24 mouse cellular contexts compared by ENCODE assay signal in the genomic region with DNA sequence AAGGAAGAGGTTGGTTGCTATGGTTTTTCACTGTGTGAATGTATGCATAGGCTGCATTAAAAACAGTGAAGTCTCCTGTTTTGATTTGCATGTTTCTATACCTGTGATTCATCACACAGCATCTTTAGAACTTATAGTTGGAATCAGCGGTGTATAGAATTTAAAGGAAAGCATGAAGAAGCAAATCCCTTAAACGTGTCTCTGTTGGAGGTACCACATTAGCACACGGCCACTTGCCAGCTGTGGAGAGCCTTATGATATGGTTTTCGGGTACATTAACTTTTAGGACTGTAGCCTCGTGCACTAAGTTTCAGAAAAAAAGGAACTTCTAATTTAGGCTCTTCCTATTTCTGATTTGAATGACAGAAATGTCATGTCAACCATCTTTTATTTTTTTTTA. TPM values are rescaled to one million over a fixed set of nuclear protein-coding genes. Genes with fewer than 3 reads are reported as not detected.
A peak's percentile ranks its signal among the peaks of the same experiment; 100 is the strongest.
DNase-seq lines count a peak whose midpoint lies in the region; ATAC-seq and TF ChIP-seq lines count a peak whose summit lies in the region.
"Had no signal": no experiment of that assay in that cellular context is flagged by ENCODE, and none has a peak within 500 bp of the region (broad histone marks: within the 10 kb centered on the region; RNA-seq: fewer than 3 reads in every experiment).

No protein-coding gene starts in this region.

- no peak for DNase-seq in frontal cortex, postnatal 36 days (ENCODE audit: low spot score in 2 of 2)
- peak; percentile 58 for DNase-seq in A20 (ENCODE audit: low read depth, low spot score)
- DNase-seq in layer of hippocampus, postnatal 36 days = no peak
- DNase-seq in liver, embryonic 11.5 days (ENCODE audit: low spot score) = no peak
- DNase-seq in urinary bladder, postnatal 36 days (ENCODE audit: low spot score in 2 of 2) = no peak
- DNase-seq: adrenal gland, postnatal 10 days; cerebellum, adult 11-12 months; cerebellum, adult 8-10 months; cerebellum, postnatal 10 days; cerebellum, postnatal 36 days; gastrocnemius, postnatal 10 days; gastrocnemius, postnatal 36 days; heart, adult 2 months had no signal

- no peaks in the 10 kb centered on the region for H3K9me3 ChIP-seq in liver, embryonic 11.5 days (ENCODE audit: control insufficient read depth, low read length)
- H3K9me3 ChIP-seq: forebrain, embryonic 10.5 days; forebrain, embryonic 13.5 days; heart, embryonic 10.5 days; hindbrain, embryonic 12.5 days; hindbrain, embryonic 15.5 days had no signal

- no peak for TF ChIP-seq POLR2A in bone marrow macrophage, adult 2 months (IDR thresholded peaks at IDR 0.05; ENCODE audit: borderline replicate concordance, low read depth, low read length)

- peaks cover 42% of the 10 kb centered on the region for H3K4me1 ChIP-seq in bone marrow macrophage, adult 2 months (ENCODE audit: control insufficient read depth, insufficient read depth, low read length)
- no peaks in the 10 kb centered on the region for H3K4me1 ChIP-seq in liver, embryonic 11.5 days (replicated peaks; ENCODE audit: control insufficient read depth, insufficient read depth, low read length)
- H3K4me1 ChIP-seq: forebrain, embryonic 10.5 days; forebrain, embryonic 13.5 days; heart, embryonic 10.5 days; hindbrain, embryonic 12.5 days; hindbrain, embryonic 15.5 days had no signal

- H3K9ac ChIP-seq in liver, embryonic 11.5 days (ENCODE audit: low read depth, low read length) = no peak overlapping the region
- H3K9ac ChIP-seq: forebrain, embryonic 13.5 days; hindbrain, embryonic 12.5 days; hindbrain, embryonic 15.5 days had no signal

- no peaks in the 10 kb centered on the region for H3K27me3 ChIP-seq in liver, embryonic 11.5 days (replicated peaks; ENCODE audit: control insufficient read depth, insufficient read depth, low read length)
- H3K27me3 ChIP-seq: forebrain, embryonic 13.5 days; hindbrain, embryonic 12.5 days; hindbrain, embryonic 15.5 days had no signal

- H3K4me3 ChIP-seq in bone marrow macrophage, adult 2 months (ENCODE audit: insufficient read depth, low read length) = peak overlapping the region; percentile 17; the same call in 1 of the 2 replicates
- H3K4me3 ChIP-seq in liver, embryonic 11.5 days (ENCODE audit: low read depth, low read length) = no peak overlapping the region
- H3K4me3 ChIP-seq: forebrain, embryonic 10.5 days; forebrain, embryonic 13.5 days; heart, adult 2 months; heart, embryonic 10.5 days; hindbrain, embryonic 12.5 days; hindbrain, embryonic 15.5 days had no signal

- H3K4me2 ChIP-seq in liver, embryonic 11.5 days = no peak overlapping the region
- H3K4me2 ChIP-seq: forebrain, embryonic 13.5 days; hindbrain, embryonic 12.5 days; hindbrain, embryonic 15.5 days had no signal

- peak; percentile 60; the same call in 1 of the 2 replicates for ATAC-seq in frontal cortex, adult (ENCODE audit: low TSS enrichment)
- peak; percentile 29; the same call in 1 of the 2 replicates for ATAC-seq in megakaryocyte, adult 5-6 weeks (ENCODE audit: poor library complexity, severe bottlenecking)
- ATAC-seq in liver, embryonic 11.5 days (replicated peaks; ENCODE audit: low FRiP score) = no peak
- ATAC-seq: activated CD4-positive, CD25-positive, alpha-beta regulatory T cell, adult 4 months; CD4-positive, CD25-positive, alpha-beta regulatory T cell, adult 4 months; forebrain, embryonic 13.5 days; forebrain, embryonic 16.5 days had no signal

- WGBS in liver, embryonic 11.5 days = 81% methylated on average over 5 of the region's 5 CpGs

- TF ChIP-seq CTCF in bone marrow macrophage, adult 2 months (IDR thresholded peaks at IDR 0.05; ENCODE audit: low read depth, low read length) = no peak

- H3K27ac ChIP-seq in bone marrow macrophage, adult 2 months (ENCODE audit: insufficient read depth, low read depth, low read length) = peak overlapping the region; percentile 93
- no peak overlapping the region for H3K27ac ChIP-seq in liver, embryonic 11.5 days (ENCODE audit: low read depth, low read length)
- H3K27ac ChIP-seq: forebrain, embryonic 10.5 days; forebrain, embryonic 13.5 days; heart, adult 2 months; heart, embryonic 10.5 days; hindbrain, embryonic 12.5 days; hindbrain, embryonic 15.5 days had no signal

- H3K36me3 ChIP-seq in liver, embryonic 11.5 days (ENCODE audit: control insufficient read depth, insufficient read depth, low read length) = peaks cover 10% of the 10 kb centered on the region

RNA-seq across cellular contexts. Expression of a gene that starts 16.8 kb away (rescaled TPM):
- 28.6 and 31.2 TPM in 2 replicates for polyA plus RNA-seq in bone marrow macrophage, adult 2 months (2012; ENCODE audit: insufficient read depth, insufficient read length, missing spikeins)
- total RNA-seq in megakaryocyte, adult 5-6 weeks (2015) = 19.5 and 35.6 TPM in 2 replicates
- 11.1 and 19.4 TPM in 2 replicates for total RNA-seq in megakaryocyte, adult 5-6 weeks (2017)
- total RNA-seq in layer of hippocampus, postnatal 36 days (2021) = 10 to 100 TPM; 28.4 to 29.7 TPM
- polyA plus RNA-seq in liver, embryonic 11.5 days (2014; fragmentation: Nextera tagmentation; extraction: Ambion mirVana) = 21.0 and 27.6 TPM in 2 replicates

RNA-seq across cellular contexts. Expression of a gene that starts 17.1 kb away (rescaled TPM):
- 15.6 and 16.6 TPM in 2 replicates for polyA plus RNA-seq in bone marrow macrophage, adult 2 months (2012; ENCODE audit: insufficient read depth, insufficient read length, missing spikeins)
- total RNA-seq in megakaryocyte, adult 5-6 weeks (2015) = 14.6 and 21.5 TPM in 2 replicates
- 26.0 and 31.1 TPM in 2 replicates for total RNA-seq in megakaryocyte, adult 5-6 weeks (2017)
- total RNA-seq in layer of hippocampus, postnatal 36 days (2021) = 10 to 100 TPM; 12.4 to 15.5 TPM
- 28.2 and 32.6 TPM in 2 replicates for polyA plus RNA-seq in liver, embryonic 11.5 days (2014; fragmentation: Nextera tagmentation; extraction: Ambion mirVana)

RNA-seq across cellular contexts. Expression of a gene that starts 49.1 kb away (rescaled TPM):
- polyA plus RNA-seq in bone marrow macrophage, adult 2 months (2012; ENCODE audit: insufficient read depth, insufficient read length, missing spikeins) = 10.8 and 14.9 TPM in 2 replicates
- 20.7 and 23.5 TPM in 2 replicates for total RNA-seq in megakaryocyte, adult 5-6 weeks (2015)
- 26.9 and 35.6 TPM in 2 replicates for total RNA-seq in megakaryocyte, adult 5-6 weeks (2017)
- total RNA-seq in layer of hippocampus, postnatal 36 days (2021) = 10 to 100 TPM; 34.7 to 36.2 TPM
- 21.3 and 26.6 TPM in 2 replicates for polyA plus RNA-seq in liver, embryonic 11.5 days (2014; fragmentation: Nextera tagmentation; extraction: Ambion mirVana)
